Mouse (Mus musculus) embryonic facial prominence, embryonic 13.5 days (tissue): ENCODE measurements around the gene Acsm1. TPM values are rescaled to one million over a fixed set of nuclear protein-coding genes. Genes with fewer than 3 reads are reported as not detected.
A peak's percentile ranks its signal among the peaks of the same experiment; 100 is the strongest.

Experiments
- ATAC-seq: fragments of 200-750 bp; cut with Nextera tagmentation; 2 replicates; pipeline ENCODE4 v1.8.0; 2017; ENCODE audit warnings: low read depth; ENCODE audit not compliant: insufficient number of reproducible peaks, insufficient read depth, low FRiP score, low TSS enrichment
- H3K27ac ChIP-seq: fragments of 300-500 bp; sonication (generic); 2 replicates; pipeline ENCODE4 v1.5.1; 2015; ENCODE audit warnings: moderate library complexity, mild to moderate bottlenecking, inconsistent platforms
- H3K27me3 ChIP-seq: fragments of 300-500 bp; sonication (generic); 2 replicates; pipeline ENCODE4 v1.6.1; 2015; ENCODE audit warnings: mild to moderate bottlenecking, inconsistent platforms
- H3K36me3 ChIP-seq: fragments of 300-500 bp; sonication (generic); 2 replicates; pipeline ENCODE4 v1.6.1; 2015; ENCODE audit warnings: mild to moderate bottlenecking, inconsistent platforms
- H3K4me1 ChIP-seq: fragments of 300-500 bp; sonication (generic); 2 replicates; pipeline ENCODE4 v1.6.1; 2015; ENCODE audit warnings: inconsistent platforms
- H3K4me2 ChIP-seq: fragments of 300-500 bp; sonication (generic); 2 replicates; pipeline ENCODE4 v1.6.1; 2015; ENCODE audit warnings: moderate library complexity, mild to moderate bottlenecking, inconsistent platforms
- H3K4me3 ChIP-seq: fragments of 300-500 bp; sonication (generic); 2 replicates; pipeline ENCODE4 v1.5.1; 2015; ENCODE audit warnings: mild to moderate bottlenecking, inconsistent platforms
- H3K9ac ChIP-seq: fragments of 300-500 bp; sonication (generic); 2 replicates; pipeline ENCODE4 v1.6.1; 2015; ENCODE audit warnings: mild to moderate bottlenecking, inconsistent platforms
- H3K9me3 ChIP-seq: fragments of 300-500 bp; sonication (generic); 2 replicates; pipeline ENCODE4 v1.6.1; 2016; ENCODE audit warnings: inconsistent platforms
- WGBS: fragments of 180-500 bp; shearing (Covaris S2); methylation state at CpG from one replicate; pipeline ENCODE4 v1.1.7; 2015; ENCODE audit warnings: mixed read lengths; 5-methylcytosine and 5-hydroxymethylcytosine counted together
- polyA plus RNA-seq: library from polyadenylated mRNA; unstranded; fragments of >200 nt; fragmentation: Nextera tagmentation; extraction: Ambion mirVana; gene quantifications from 2 replicates; pipeline ENCODE4 v1.2.1, GENCODE M21; 2015

Acsm1 gene
- polyA plus RNA-seq, 1 experiment from 2014 or later, result not detected

DNA sequence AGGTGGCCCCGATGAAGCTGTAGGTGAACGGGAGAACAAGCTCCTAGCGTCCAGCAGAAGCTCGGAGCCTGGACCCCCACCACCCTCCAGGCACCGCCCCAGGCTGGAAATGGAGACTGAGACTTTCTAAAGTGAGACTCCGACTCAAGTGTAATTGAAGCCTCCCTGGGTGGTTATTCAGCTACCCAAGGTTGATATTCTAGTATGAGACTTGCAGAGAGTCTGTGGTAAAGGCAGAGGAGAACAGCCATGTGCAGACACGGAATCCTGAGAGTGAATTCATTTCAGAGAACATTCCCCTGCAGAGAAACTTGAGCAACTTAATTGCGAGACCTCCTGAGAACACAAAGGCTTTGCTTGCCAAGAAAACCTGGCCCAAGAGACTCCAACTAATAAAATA, 73.3 kb downstream of the Acsm1 start:
- H3K36me3 ChIP-seq, result no peaks in the 10 kb centered on the region
- no peak overlapping the region for H3K27ac ChIP-seq
- H3K9ac ChIP-seq, result no peak overlapping the region
- no peaks in the 10 kb centered on the region for H3K9me3 ChIP-seq
- ATAC-seq, result no peak
- 36% methylated on average over 8 of the region's 8 CpGs for WGBS
- H3K4me3 ChIP-seq, result no peak overlapping the region
- H3K27me3 ChIP-seq, result no peaks in the 10 kb centered on the region
- H3K4me1 ChIP-seq, result peaks cover 8% of the 10 kb centered on the region; the same call in 1 of the 2 replicates
- H3K4me2 ChIP-seq, result no peak overlapping the region

DNA sequence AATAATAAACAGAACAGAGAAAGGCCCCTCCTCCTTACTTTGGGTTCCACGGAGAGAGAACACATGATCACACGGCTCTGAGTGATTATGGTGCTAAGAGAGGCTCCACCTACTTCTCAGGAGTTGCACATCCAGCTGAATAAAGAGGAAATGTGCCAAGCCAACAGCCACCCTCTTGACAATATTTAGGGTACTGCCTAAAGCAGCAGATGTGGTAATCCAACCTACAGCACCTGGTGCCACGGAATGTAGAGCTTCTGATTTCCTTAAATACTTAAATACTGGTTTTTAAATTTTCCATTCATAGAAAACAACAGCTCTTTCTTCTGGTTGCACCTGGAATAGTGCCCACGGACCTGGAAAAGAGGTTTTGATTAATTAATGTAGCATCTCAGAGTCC, 75.9 kb downstream of the Acsm1 start:
- Histone ChIP-seq H3K4me1 (peaks cover 8% of the 10 kb centered on the region; the same call in 1 of the 2 replicates), H3K36me3 (no peaks in the 10 kb centered on the region), H3K9me3 (no peaks in the 10 kb centered on the region), H3K27me3 (no peaks in the 10 kb centered on the region), H3K4me2 (no peak overlapping the region), H3K4me3 (no peak overlapping the region), H3K27ac (no peak overlapping the region), H3K9ac (no peak overlapping the region)
- WGBS, result 62% methylated on average over 4 of the region's 4 CpGs
- ATAC-seq, result 0 out of 2 replicates have a peak, but pooled peaks have one; percentile 32

DNA sequence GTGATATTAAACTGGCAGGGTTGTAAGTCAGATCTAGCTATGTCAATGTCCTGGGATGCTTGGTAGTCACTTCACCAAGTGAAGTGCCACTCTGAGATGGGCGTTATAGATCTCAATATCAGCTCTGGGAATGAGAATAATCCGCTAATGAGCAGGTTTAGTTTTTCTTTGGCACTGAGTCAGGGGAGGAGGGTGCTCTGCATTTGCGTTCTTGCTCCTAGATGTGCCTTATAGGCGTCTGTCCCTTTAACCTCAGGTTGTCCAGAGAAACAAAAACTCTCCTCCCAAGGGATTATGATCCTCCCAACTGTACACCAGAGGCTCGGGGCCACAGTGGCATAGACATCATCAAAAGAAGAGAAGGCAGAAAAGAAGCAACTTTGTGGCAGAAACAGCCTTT, 82.9 kb downstream of the Acsm1 start, which contains the start of gene Acsm4:
Acsm4 (plus strand) TSS at position 301 of the 400 bp plus-strand sequence.
- no peak for ATAC-seq
- H3K27me3 ChIP-seq, result no peaks in the 10 kb centered on the region
- no peaks in the 10 kb centered on the region for H3K9me3 ChIP-seq
- no peak within 1 kb of the TSS for H3K9ac ChIP-seq
- H3K27ac ChIP-seq, result no peak within 1 kb of the TSS
- WGBS, result 76% methylated on average over 5 of the region's 5 CpGs
- no peak within 1 kb of the TSS for H3K4me3 ChIP-seq
- H3K4me2 ChIP-seq, result no peak within 1 kb of the TSS
- H3K4me1 ChIP-seq, result no peaks in the 10 kb centered on the region
- no peaks in the 10 kb centered on the region for H3K36me3 ChIP-seq

DNA sequence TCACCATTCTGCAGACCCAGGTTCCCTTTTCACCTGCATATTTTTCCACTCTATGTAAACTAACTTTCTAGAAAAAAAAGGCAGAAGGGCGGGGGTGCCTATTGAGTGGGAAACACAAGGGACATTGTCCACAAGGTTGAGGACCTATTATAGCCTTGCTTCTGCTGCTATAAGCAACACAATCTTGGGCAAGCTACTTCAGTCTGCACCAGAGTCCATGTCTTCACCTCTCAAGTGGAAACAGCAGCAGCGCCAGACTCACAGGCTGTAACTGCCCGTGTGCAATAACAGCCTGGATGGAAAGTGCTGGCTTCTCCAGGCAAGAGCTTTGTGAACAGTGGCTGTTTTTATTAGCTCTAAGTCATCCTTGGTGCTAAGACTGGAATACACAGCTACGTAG, 85.5 kb downstream of the Acsm1 start:
- no peak overlapping the region for H3K4me2 ChIP-seq
- H3K9ac ChIP-seq, result no peak overlapping the region
- no peaks in the 10 kb centered on the region for H3K36me3 ChIP-seq
- H3K27me3 ChIP-seq, result no peaks in the 10 kb centered on the region
- no peaks in the 10 kb centered on the region for H3K4me1 ChIP-seq
- WGBS, result 81% methylated on average over 4 of the region's 4 CpGs
- no peaks in the 10 kb centered on the region for H3K9me3 ChIP-seq
- no peak overlapping the region for H3K27ac ChIP-seq
- no peak overlapping the region for H3K4me3 ChIP-seq
- ATAC-seq, result no peak

DNA sequence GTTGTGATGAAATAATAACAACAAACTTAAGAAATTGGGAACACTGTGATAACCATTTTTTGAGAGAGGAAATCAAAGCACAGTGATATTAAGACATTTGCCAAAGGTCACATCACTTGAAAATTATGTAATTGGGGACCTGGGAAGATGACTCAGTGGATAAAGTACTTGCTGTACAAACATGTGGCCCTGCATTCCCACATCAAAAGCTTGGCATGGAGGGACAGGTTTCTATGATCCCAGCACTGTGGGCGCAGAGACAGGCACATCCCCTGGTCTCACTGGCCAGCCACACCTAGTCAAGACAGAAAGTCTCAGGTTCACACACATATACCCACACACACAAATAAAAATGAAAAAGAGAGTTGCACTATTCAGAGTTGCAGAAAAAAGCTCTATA, 88.1 kb downstream of the Acsm1 start:
- Histone ChIP-seq H3K9me3 (no peaks in the 10 kb centered on the region), H3K4me2 (no peak overlapping the region), H3K4me1 (no peaks in the 10 kb centered on the region), H3K9ac (no peak overlapping the region), H3K27ac (no peak overlapping the region), H3K4me3 (no peak overlapping the region), H3K27me3 (no peaks in the 10 kb centered on the region), H3K36me3 (no peaks in the 10 kb centered on the region)
- 85% methylated on average over 1 of the region's 1 CpGs for WGBS
- ATAC-seq, result no peak

Other genes with a start within 250 kb of the Acsm1 start
- not detected in 2 replicates for gene Gp2, start 147.7 kb upstream of the Acsm1 start, polyA plus RNA-seq
- not detected in 2 replicates for gene Umod, start 127.7 kb upstream of the Acsm1 start, polyA plus RNA-seq
- not detected in 2 replicates for gene Acsm5, start 87.6 kb upstream of the Acsm1 start, polyA plus RNA-seq
- gene Pdilt, start 83.5 kb upstream of the Acsm1 start, polyA plus RNA-seq, result not detected in 2 replicates
- not detected in 2 replicates for gene Acsm2, start 52.7 kb upstream of the Acsm1 start, polyA plus RNA-seq
- 3.1 and 10.5 TPM in 2 replicates for gene Acsm4, start 83.0 kb downstream of the Acsm1 start, polyA plus RNA-seq
- 78.2 and 83.5 TPM in 2 replicates for gene Thumpd1, start 113.8 kb downstream of the Acsm1 start, polyA plus RNA-seq
- 0.18 and 0.32 TPM in 2 replicates for gene Acsm3, start 153.9 kb downstream of the Acsm1 start, polyA plus RNA-seq
- 23.4 and 29.1 TPM in 2 replicates for gene Rexo5, start 187.0 kb downstream of the Acsm1 start, polyA plus RNA-seq
- gene Eri2, start 187.0 kb downstream of the Acsm1 start, polyA plus RNA-seq, result 24.5 and 27.4 TPM in 2 replicates